Mouse (Mus musculus): ENCODE measurements around the gene Tnni1.

DNA sequence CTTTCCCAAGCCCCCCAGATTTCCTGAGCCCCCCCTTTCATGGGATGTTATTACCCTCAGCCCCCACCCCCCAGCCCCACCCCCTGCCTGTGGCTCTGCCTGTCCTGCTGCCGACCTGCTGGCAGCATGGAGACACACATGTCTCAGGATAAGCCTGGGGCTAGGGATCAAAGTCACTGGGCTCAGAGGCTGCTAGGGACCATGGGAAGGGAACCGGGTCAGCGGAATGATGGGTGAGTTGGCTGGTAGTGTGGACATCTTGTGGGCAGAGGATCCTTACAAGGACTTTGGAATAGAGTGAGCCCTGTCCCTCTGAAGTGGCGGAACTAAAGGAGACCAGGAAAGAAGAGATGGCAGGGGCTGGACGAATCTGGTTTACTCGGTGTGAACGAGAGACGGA lies 55.7 kb downstream of the Tnni1 start:
- TF ChIP-seq SRF (IDR thresholded peaks at IDR 0.05; ENCODE audit: control insufficient read depth, insufficient read length, low read depth), result no peak
- TF ChIP-seq POLR2A (IDR thresholded peaks at IDR 0.05; ENCODE audit: insufficient read length, low read depth), result no peak
- TF ChIP-seq E2F4 (IDR thresholded peaks at IDR 0.05; ENCODE audit: insufficient read depth), result no peak
- no peak for TF ChIP-seq MAX (IDR thresholded peaks at IDR 0.05; ENCODE audit: low read depth)

Measured in myocyte (in vitro differentiated cells).